Comparison of ENCODE assay signal across 8 mouse cellular contexts in genomic region chr11:33513376-33513991, GRCm38 (mm10). TPM values are rescaled to one million over a fixed set of nuclear protein-coding genes. Genes with fewer than 3 reads are reported as not detected.
DNase-seq lines count a peak whose midpoint lies in the region; ATAC-seq and TF ChIP-seq lines count a peak whose summit lies in the region.

Gene Ranbp17 (minus strand): TSS chr11:33513746.

- H3K4me3 ChIP-seq in cerebellum, adult 2 months (replicated peaks; ENCODE audit: insufficient read depth, low read depth, low read length): peak within 1 kb of the TSS; percentile 92
- H3K4me3 ChIP-seq in forebrain, embryonic 16.5 days (replicated peaks; ENCODE audit: low read length): peak within 1 kb of the TSS; percentile 61
- peak within 1 kb of the TSS; percentile 78 for H3K4me3 ChIP-seq in hindbrain, embryonic 15.5 days

- H3K27ac ChIP-seq in cerebellum, adult 2 months (ENCODE audit: insufficient read depth, low read length): peak within 1 kb of the TSS; percentile 91
- H3K27ac ChIP-seq in forebrain, embryonic 16.5 days (ENCODE audit: low read length): peak within 1 kb of the TSS; percentile 72
- peak within 1 kb of the TSS; percentile 88 for H3K27ac ChIP-seq in hindbrain, embryonic 15.5 days (replicated peaks)

- ATAC-seq in forebrain, embryonic 16.5 days: peak; percentile 90
- peak; percentile 89 for ATAC-seq in hindbrain, embryonic 15.5 days (ENCODE audit: low FRiP score, low read depth)
- ATAC-seq in megakaryocyte, adult 5-6 weeks (ENCODE audit: poor library complexity, severe bottlenecking): peak; percentile 38; the same call in 1 of the 2 replicates
- ATAC-seq in inflammation-experienced regulatory T-cells, adult 6 months: no peak

- no peak for TF ChIP-seq POLR2A in cerebellum, adult 2 months (IDR thresholded peaks at IDR 0.05; ENCODE audit: borderline replicate concordance, insufficient read depth, low read length)

- TF ChIP-seq CTCF in cerebellum, adult 2 months (IDR thresholded peaks at IDR 0.05; ENCODE audit: borderline replicate concordance, insufficient read depth, low read depth, low read length): no peak

- no peaks in the 10 kb centered on the region for H3K36me3 ChIP-seq in forebrain, embryonic 16.5 days (ENCODE audit: control insufficient read depth, insufficient read depth)
- no peaks in the 10 kb centered on the region for H3K36me3 ChIP-seq in hindbrain, embryonic 15.5 days

- no peaks in the 10 kb centered on the region for H3K9me3 ChIP-seq in forebrain, embryonic 16.5 days (ENCODE audit: control insufficient read depth, low read length)
- H3K9me3 ChIP-seq in hindbrain, embryonic 15.5 days: no peaks in the 10 kb centered on the region

- no peaks in the 10 kb centered on the region for H3K27me3 ChIP-seq in cerebellum, adult 2 months (ENCODE audit: control insufficient read depth, insufficient read depth, low read length)
- no peaks in the 10 kb centered on the region for H3K27me3 ChIP-seq in forebrain, embryonic 16.5 days (replicated peaks; ENCODE audit: control insufficient read depth, insufficient read depth, low read length)
- no peaks in the 10 kb centered on the region for H3K27me3 ChIP-seq in hindbrain, embryonic 15.5 days

- peak; percentile 41 to 42 for DNase-seq in adrenal gland, adult 18-20 months (ENCODE audit: low spot score in 2 of 2)
- peak; percentile 63 to 65 for DNase-seq in cerebellum, adult 2 months
- DNase-seq in left cerebral cortex, adult 9 months (ENCODE audit: low spot score in 2 of 2): peak; percentile 2 to 12
- peak; percentile 56 for DNase-seq in right cerebral cortex, postnatal 14 days

- H3K9ac ChIP-seq in forebrain, embryonic 16.5 days (replicated peaks; ENCODE audit: low read depth, low read length): peak within 1 kb of the TSS; percentile 70
- peak within 1 kb of the TSS; percentile 82 for H3K9ac ChIP-seq in hindbrain, embryonic 15.5 days

- H3K4me2 ChIP-seq in forebrain, embryonic 16.5 days (ENCODE audit: low read length): peak within 1 kb of the TSS; percentile 75
- H3K4me2 ChIP-seq in hindbrain, embryonic 15.5 days: peak within 1 kb of the TSS; percentile 72

- 2% methylated on average over 71 of the region's 72 CpGs for WGBS in cerebellum, adult 2 months
- 2% methylated on average over 50 of the region's 72 CpGs for WGBS in forebrain, embryonic 16.5 days
- WGBS in hindbrain, embryonic 15.5 days: under 1% methylated on average over 61 of the region's 72 CpGs

- no peaks in the 10 kb centered on the region for H3K4me1 ChIP-seq in cerebellum, adult 2 months (ENCODE audit: control insufficient read depth, insufficient read depth, low read length)
- peaks cover 4% of the 10 kb centered on the region; the same call in 1 of the 2 replicates for H3K4me1 ChIP-seq in forebrain, embryonic 16.5 days (replicated peaks; ENCODE audit: control insufficient read depth, insufficient read depth, low read length)
- H3K4me1 ChIP-seq in hindbrain, embryonic 15.5 days (replicated peaks): peaks cover 9% of the 10 kb centered on the region; the same call in 1 of the 2 replicates

RNA-seq across cellular contexts. Expression of gene Ranbp17, which starts in this region (rescaled TPM):
- 1 to 10 TPM; 1.9 to 2.0 TPM for total RNA-seq in adrenal gland, adult 18-20 months (2021)
- polyA plus RNA-seq in cerebellum, adult 2 months (2012; rRNA removed): 6.3 and 6.5 TPM in 2 replicates
- 5.3 and 9.4 TPM in 2 replicates for polyA plus RNA-seq in forebrain, embryonic 16.5 days (2015; fragmentation: Nextera tagmentation; extraction: Ambion mirVana)
- 7.7 and 7.8 TPM in 2 replicates for polyA plus RNA-seq in hindbrain, embryonic 15.5 days (2015; fragmentation: Nextera tagmentation; extraction: Ambion mirVana)
- total RNA-seq in megakaryocyte, adult 5-6 weeks (2015): 0.23 and 0.40 TPM in 2 replicates
- 0.77 TPM in 1 of 2 replicates, not detected in the other for total RNA-seq in megakaryocyte, adult 5-6 weeks (2017)
- under 1 TPM in 1 of 3 experiments, not detected in 2; 0.49 TPM for polyA plus RNA-seq in inflammation-experienced regulatory T-cells, adult 6 months (2017; shearing (Covaris generic))

Comparison
In these comparisons a context has a peak if more than half of its experiments do, and no peak if none do; other contexts are left out.
1. Peak in ATAC-seq in megakaryocyte, adult 5-6 weeks; RNA of the gene not detected or under 1 TPM.
2. DNase-seq: peak in every context shown above with its lines; median percentile 64 in cerebellum, adult 2 months; 56 in right cerebral cortex, postnatal 14 days; 42 in adrenal gland, adult 18-20 months; 7 in left cerebral cortex, adult 9 months.